Comparison of ENCODE assay signal across 13 mouse cellular contexts in genomic region chr11:87666256-87667035, GRCm38 (mm10). TPM values are rescaled to one million over a fixed set of nuclear protein-coding genes. Genes with fewer than 3 reads are reported as not detected.
DNase-seq lines count a peak whose midpoint lies in the region; ATAC-seq and TF ChIP-seq lines count a peak whose summit lies in the region.
"Had no signal": no experiment of that assay in that cellular context is flagged by ENCODE, and none has a peak within 500 bp of the region (broad histone marks: within the 10 kb centered on the region; RNA-seq: fewer than 3 reads in every experiment).

No protein-coding gene starts in this region.

- no peaks in the 10 kb centered on the region for H3K9me3 ChIP-seq in hindbrain, postnatal 0 days (ENCODE audit: low read length)
- H3K9me3 ChIP-seq in hindbrain, embryonic 13.5 days, result no peaks in the 10 kb centered on the region
- no peaks in the 10 kb centered on the region for H3K9me3 ChIP-seq in lung, postnatal 0 days (ENCODE audit: low read length)
- no peaks in the 10 kb centered on the region for H3K9me3 ChIP-seq in liver, embryonic 12.5 days (replicated peaks)
- H3K9me3 ChIP-seq in stomach, postnatal 0 days (ENCODE audit: control insufficient read depth, low read length), result no peaks in the 10 kb centered on the region

- no peaks in the 10 kb centered on the region for H3K4me1 ChIP-seq in hindbrain, postnatal 0 days (ENCODE audit: insufficient read depth, low read length)
- H3K4me1 ChIP-seq in hindbrain, embryonic 13.5 days (replicated peaks), result peaks cover 6% of the 10 kb centered on the region; the same call in 1 of the 2 replicates
- H3K4me1 ChIP-seq in lung, postnatal 0 days (ENCODE audit: insufficient read depth, low read depth, low read length), result no peaks in the 10 kb centered on the region
- H3K4me1 ChIP-seq in liver, embryonic 12.5 days, result peaks cover 17% of the 10 kb centered on the region
- no peaks in the 10 kb centered on the region for H3K4me1 ChIP-seq in stomach, postnatal 0 days (replicated peaks; ENCODE audit: control insufficient read depth, insufficient read depth)

- TF ChIP-seq CTCF in hindbrain, postnatal 0 days (IDR thresholded peaks at IDR 0.05; ENCODE audit: low read depth), result no peak
- TF ChIP-seq CTCF in lung, postnatal 0 days (IDR thresholded peaks at IDR 0.05), result no peak
- TF ChIP-seq CTCF in stomach, postnatal 0 days (IDR thresholded peaks at IDR 0.05; ENCODE audit: low read depth), result no peak

- no peak for ATAC-seq in hindbrain, postnatal 0 days
- ATAC-seq in hindbrain, embryonic 13.5 days (ENCODE audit: low FRiP score), result no peak
- ATAC-seq in lung, postnatal 0 days, result no peak
- ATAC-seq in liver, embryonic 12.5 days, result no peak
- ATAC-seq in stomach, postnatal 0 days (ENCODE audit: low FRiP score, low TSS enrichment), result no peak
- ATAC-seq: CD4-positive, CD25-positive, alpha-beta regulatory T cell, adult 4 months had no signal

- no peak for TF ChIP-seq EP300 in lung, postnatal 0 days (IDR thresholded peaks at IDR 0.05)
- TF ChIP-seq EP300 in stomach, postnatal 0 days (optimal IDR thresholded peaks at IDR 0.05), result no peak

- H3K27me3 ChIP-seq in hindbrain, postnatal 0 days (ENCODE audit: insufficient read depth, low read length), result no peaks in the 10 kb centered on the region
- H3K27me3 ChIP-seq in hindbrain, embryonic 13.5 days, result peaks cover 24% of the 10 kb centered on the region
- H3K27me3 ChIP-seq in lung, postnatal 0 days (replicated peaks; ENCODE audit: insufficient read depth, low read length), result no peaks in the 10 kb centered on the region
- H3K27me3 ChIP-seq in liver, embryonic 12.5 days (replicated peaks), result no peaks in the 10 kb centered on the region; the same call in 1 of the 2 replicates
- no peaks in the 10 kb centered on the region for H3K27me3 ChIP-seq in stomach, postnatal 0 days (ENCODE audit: control insufficient read depth, insufficient read depth, low read length)

- no peaks in the 10 kb centered on the region for H3K36me3 ChIP-seq in hindbrain, postnatal 0 days (ENCODE audit: insufficient read depth, low read length)
- H3K36me3 ChIP-seq in hindbrain, embryonic 13.5 days, result no peaks in the 10 kb centered on the region
- H3K36me3 ChIP-seq in lung, postnatal 0 days (ENCODE audit: insufficient read depth, low read length), result no peaks in the 10 kb centered on the region
- no peaks in the 10 kb centered on the region for H3K36me3 ChIP-seq in liver, embryonic 12.5 days
- no peaks in the 10 kb centered on the region for H3K36me3 ChIP-seq in stomach, postnatal 0 days (ENCODE audit: control insufficient read depth, insufficient read depth, low read length)

- WGBS in hindbrain, postnatal 0 days, result 82% methylated on average over 12 of the region's 12 CpGs
- 80% methylated on average over 12 of the region's 12 CpGs for WGBS in hindbrain, embryonic 13.5 days
- 47% methylated on average over 12 of the region's 12 CpGs for WGBS in lung, postnatal 0 days
- 49% methylated on average over 12 of the region's 12 CpGs for WGBS in liver, embryonic 12.5 days (ENCODE audit: insufficient replicate concordance)
- 43% methylated on average over 12 of the region's 12 CpGs for WGBS in stomach, postnatal 0 days

- DNase-seq in hindbrain, postnatal 0 days (ENCODE audit: low spot score), result no peak
- peak; percentile 40 for DNase-seq in lung, postnatal 0 days (ENCODE audit: low spot score)
- DNase-seq in lung, adult 18-20 months, result no peak
- DNase-seq in stomach, postnatal 0 days (ENCODE audit: low spot score), result no peak
- DNase-seq in testis, postnatal 10 days (ENCODE audit: low spot score), result no peak
- no peak for DNase-seq in embryo, embryonic 10 days (ENCODE audit: low spot score)
- DNase-seq: cerebellum, adult 9-11 months; gastrocnemius, postnatal 10 days; kidney, adult 8-10 months had no signal

- H3K9ac ChIP-seq in hindbrain, postnatal 0 days (replicated peaks; ENCODE audit: low read length), result no peak overlapping the region
- no peak overlapping the region for H3K9ac ChIP-seq in hindbrain, embryonic 13.5 days
- peak overlapping the region; percentile 16; the same call in 1 of the 2 replicates for H3K9ac ChIP-seq in lung, postnatal 0 days (replicated peaks; ENCODE audit: low read depth)
- H3K9ac ChIP-seq in liver, embryonic 12.5 days, result peak overlapping the region; percentile 31; the same call in 1 of the 2 replicates
- H3K9ac ChIP-seq in stomach, postnatal 0 days (ENCODE audit: low read length), result peak overlapping the region; percentile 54

- 0 out of 2 replicates have a peak overlapping the region, but pooled peaks have one; percentile 21 for H3K4me2 ChIP-seq in hindbrain, postnatal 0 days (ENCODE audit: low read depth, low read length)
- no peak overlapping the region for H3K4me2 ChIP-seq in hindbrain, embryonic 13.5 days
- H3K4me2 ChIP-seq in lung, postnatal 0 days (replicated peaks; ENCODE audit: low read depth, low read length), result peak overlapping the region; percentile 55
- H3K4me2 ChIP-seq in liver, embryonic 12.5 days, result peak overlapping the region; percentile 49
- H3K4me2 ChIP-seq in stomach, postnatal 0 days (replicated peaks; ENCODE audit: low read depth), result peak overlapping the region; percentile 55

- H3K4me3 ChIP-seq in hindbrain, postnatal 0 days (ENCODE audit: low read length), result no peak overlapping the region
- no peak overlapping the region for H3K4me3 ChIP-seq in hindbrain, embryonic 13.5 days
- peak overlapping the region; percentile 19 for H3K4me3 ChIP-seq in lung, postnatal 0 days (ENCODE audit: low read depth, low read length)
- peak overlapping the region; percentile 32 for H3K4me3 ChIP-seq in liver, embryonic 12.5 days
- H3K4me3 ChIP-seq in stomach, postnatal 0 days (ENCODE audit: low read depth, low read length), result peak overlapping the region; percentile 37

- H3K27ac ChIP-seq in hindbrain, postnatal 0 days, result no peak overlapping the region
- no peak overlapping the region for H3K27ac ChIP-seq in hindbrain, embryonic 13.5 days
- H3K27ac ChIP-seq in lung, postnatal 0 days (ENCODE audit: low read length), result peak overlapping the region; percentile 62
- peak overlapping the region; percentile 68 for H3K27ac ChIP-seq in liver, embryonic 12.5 days
- peak overlapping the region; percentile 69; the same call in 1 of the 2 replicates for H3K27ac ChIP-seq in stomach, postnatal 0 days (replicated peaks)

RNA-seq across cellular contexts. Expression of gene Rnf43, which starts 3.9 kb away (rescaled TPM):
- 0.90 and 10.7 TPM in 2 replicates for total RNA-seq in hindbrain, postnatal 0 days (2014; rRNA removed)
- 0.85 and 1.8 TPM in 2 replicates for polyA plus RNA-seq in hindbrain, postnatal 0 days (2015; fragmentation: Nextera tagmentation; extraction: Ambion mirVana)
- 0.71 and 0.75 TPM in 2 replicates for polyA plus RNA-seq in hindbrain, embryonic 13.5 days (2015; fragmentation: Nextera tagmentation; extraction: Ambion mirVana)
- polyA plus RNA-seq in lung, postnatal 0 days (2015; fragmentation: Nextera tagmentation; extraction: Ambion mirVana), result 4.6 and 6.6 TPM in 2 replicates
- polyA plus RNA-seq in liver, embryonic 12.5 days (2016; fragmentation: Nextera tagmentation; extraction: Ambion mirVana), result 5.3 and 6.9 TPM in 2 replicates
- 6.6 and 7.4 TPM in 2 replicates for polyA plus RNA-seq in stomach, postnatal 0 days (2015; fragmentation: Nextera tagmentation; extraction: Ambion mirVana)

RNA-seq across cellular contexts. Expression of gene Hsf5, which starts 49.5 kb away (rescaled TPM):
- 0.10 and 0.29 TPM in 2 replicates for total RNA-seq in hindbrain, postnatal 0 days (2014; rRNA removed)
- polyA plus RNA-seq in hindbrain, postnatal 0 days (2015; fragmentation: Nextera tagmentation; extraction: Ambion mirVana), result 0.20 and 0.33 TPM in 2 replicates
- 0.51 and 0.63 TPM in 2 replicates for polyA plus RNA-seq in hindbrain, embryonic 13.5 days (2015; fragmentation: Nextera tagmentation; extraction: Ambion mirVana)
- polyA plus RNA-seq in lung, postnatal 0 days (2015; fragmentation: Nextera tagmentation; extraction: Ambion mirVana), result 0.05 and 0.11 TPM in 2 replicates
- polyA plus RNA-seq in liver, embryonic 12.5 days (2016; fragmentation: Nextera tagmentation; extraction: Ambion mirVana), result 0.02 and 0.05 TPM in 2 replicates
- polyA plus RNA-seq in stomach, postnatal 0 days (2015; fragmentation: Nextera tagmentation; extraction: Ambion mirVana), result 0.12 TPM in 1 of 2 replicates, not detected in the other
- total RNA-seq: monocyte, adult 5-6 weeks had no signal

Comparison
In these comparisons a context has a peak if more than half of its experiments do, and no peak if none do; other contexts are left out.
1. H3K27ac ChIP-seq: peak in lung, postnatal 0 days (single experiment), liver, embryonic 12.5 days (single experiment) and stomach, postnatal 0 days (single experiment); none in hindbrain, postnatal 0 days (single experiment) and hindbrain, embryonic 13.5 days (single experiment).
2. H3K4me3 ChIP-seq: peak in lung, postnatal 0 days (single experiment), liver, embryonic 12.5 days (single experiment) and stomach, postnatal 0 days (single experiment); none in hindbrain, postnatal 0 days (single experiment) and hindbrain, embryonic 13.5 days (single experiment).
3. H3K9ac ChIP-seq: peak in lung, postnatal 0 days (single experiment), liver, embryonic 12.5 days (single experiment) and stomach, postnatal 0 days (single experiment); none in hindbrain, postnatal 0 days (single experiment) and hindbrain, embryonic 13.5 days (single experiment).